Mouse (Mus musculus) MEL (cell line): ENCODE results near the gene Cbfa2t2.

Experiments used
- KAT2A ChIP-seq: conservative IDR thresholded peaks from 2 replicates; pipeline ENCODE4 v1.6.1; 2012; ENCODE audit warnings: low read depth, low read length, improper control_type of control experiment, inconsistent platforms
- RAD21 ChIP-seq: IDR thresholded peaks from 2 replicates; pipeline ENCODE4 v1.6.1; 2011; ENCODE audit warnings: mild to moderate bottlenecking, low read depth, low read length, improper control_type of control experiment

- TF ChIP-seq KAT2A (no peak), RAD21 (no peak)
These were observed 11.5 kb downstream of the Cbfa2t2 start for GRCm38 (mm10) chr2:154447821-154448220.
